Mouse (Mus musculus) right cerebral cortex, postnatal 14 days (tissue): Measurements from ENCODE around the gene Unc13a.
A peak's percentile ranks its signal among the peaks of the same experiment; 100 is the strongest.

Experiments used
- DNase-seq: peaks from one replicate; pipeline ENCODE4 v3.0.0; 2022

The Unc13a gene

GRCm38 (mm10) chr8:71660325-71661120 is 11.0 kb downstream of the Unc13a start:
- peak; percentile 90 for DNase-seq

- no peak for DNase-seq
Measured at GRCm38 (mm10) chr8:71659751-71660150, 11.8 kb downstream of the Unc13a start.

DNA sequence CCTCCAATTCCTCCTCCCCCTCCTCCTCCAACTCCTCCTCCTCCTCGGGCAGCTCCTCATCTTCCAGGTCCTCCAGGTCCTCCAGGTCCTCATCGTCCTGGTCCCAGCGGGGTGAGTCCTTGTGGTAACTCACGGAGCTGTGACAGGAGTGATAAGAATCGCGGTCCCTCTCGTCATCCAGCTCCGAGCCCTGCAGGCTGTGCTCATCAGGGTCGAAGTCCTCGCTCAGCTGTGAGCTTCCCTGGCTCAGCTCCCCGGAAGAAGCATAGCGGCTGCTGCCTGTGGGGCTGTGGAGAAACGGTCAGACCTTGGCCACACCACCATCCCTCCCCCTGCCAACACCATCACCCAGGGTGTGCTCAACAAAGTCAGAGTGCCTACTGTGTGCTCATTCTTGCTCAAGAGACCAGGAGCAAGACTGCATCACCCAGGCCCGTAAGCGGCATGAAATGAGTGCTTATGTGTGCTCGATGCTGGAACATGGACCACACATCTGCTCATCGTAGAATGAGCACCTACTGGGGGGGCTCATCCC is 13.0 kb downstream of the Unc13a start:
- DNase-seq = no peak

DNA sequence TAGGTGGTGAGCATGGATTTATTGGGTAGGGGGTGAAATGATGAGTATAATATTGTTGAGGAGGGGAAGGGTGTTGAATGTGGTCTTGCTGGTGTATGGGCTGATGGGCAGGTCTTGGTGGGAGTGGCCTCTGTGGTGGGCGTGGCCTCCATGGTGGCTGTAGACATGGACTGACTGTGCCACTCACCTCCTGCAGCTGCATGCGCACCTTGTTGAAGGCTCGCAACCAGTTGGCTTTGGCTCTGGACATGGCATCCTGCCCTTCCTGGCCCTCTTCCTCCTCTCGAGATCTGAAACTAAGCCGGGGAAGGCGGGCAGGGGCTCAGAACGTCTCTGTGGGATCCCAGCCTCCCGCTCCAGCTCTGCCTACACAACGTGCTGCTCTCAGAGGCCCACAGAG is 13.7 kb downstream of the Unc13a start:
- DNase-seq = no peak

DNA sequence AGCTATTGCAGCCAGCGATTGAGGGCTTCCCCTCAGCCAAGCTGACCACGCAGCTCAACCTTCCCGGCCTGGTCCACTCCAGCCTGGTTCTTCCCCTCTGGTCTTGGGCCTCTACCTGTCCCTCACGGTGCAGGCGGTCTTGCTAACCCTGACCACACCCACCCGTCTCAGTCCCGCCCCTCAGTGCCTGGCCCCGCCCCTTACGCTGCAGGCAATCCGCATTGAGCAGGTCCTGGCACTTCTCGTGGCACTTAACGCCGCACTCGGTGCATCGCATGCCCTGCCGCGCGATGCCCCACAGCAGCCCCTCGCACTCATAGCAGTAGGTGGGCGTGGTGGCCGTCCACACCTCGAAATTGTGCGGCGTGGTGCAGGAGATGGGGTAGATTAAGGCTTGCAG is 17.0 kb downstream of the Unc13a start:
- no peak for DNase-seq

DNA sequence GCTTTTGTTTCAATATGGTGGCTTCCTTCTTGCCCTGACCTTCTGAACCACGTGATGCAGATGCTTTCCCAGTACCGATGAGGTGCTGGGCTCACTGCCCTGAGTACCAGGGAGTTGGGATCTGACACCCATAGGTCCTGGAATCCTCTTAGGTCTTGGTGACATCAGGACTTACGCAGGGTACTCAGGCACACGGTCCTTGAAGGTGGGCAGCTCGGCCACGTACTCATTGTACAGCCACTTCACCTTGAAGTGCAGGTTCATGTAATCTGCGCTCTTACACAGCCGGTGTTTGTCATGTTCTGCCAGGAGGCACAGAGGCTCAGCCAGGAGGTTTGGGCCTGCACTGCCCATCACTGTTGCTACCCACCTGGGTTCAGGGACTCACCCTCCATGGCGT is 26.0 kb downstream of the Unc13a start:
- no peak for DNase-seq

DNA sequence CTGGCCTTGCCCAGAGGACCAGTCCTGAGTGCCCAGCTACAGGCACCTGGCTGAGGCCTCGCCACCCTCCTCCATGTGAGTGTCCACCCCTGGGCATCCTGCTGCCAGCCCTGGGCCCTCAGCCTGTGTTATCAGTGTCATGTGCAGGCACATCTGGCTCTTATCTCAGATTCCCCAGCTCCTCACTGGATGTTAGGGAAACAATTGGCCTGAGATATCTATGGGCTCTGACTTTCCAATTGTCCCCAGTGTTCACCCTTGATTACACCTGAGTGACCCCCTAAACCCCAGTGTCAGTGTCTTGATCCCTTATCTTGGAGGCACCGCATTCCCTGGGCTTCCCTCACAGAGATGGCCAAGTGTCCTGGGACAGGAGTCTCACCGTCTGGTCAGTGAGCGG is 32.2 kb downstream of the Unc13a start:
- DNase-seq = no peak

- no peak for DNase-seq
Measured at GRCm38 (mm10) chr8:71638321-71638720, 33.2 kb downstream of the Unc13a start.

GRCm38 (mm10) chr8:71637149-71638095 is 34.1 kb downstream of the Unc13a start:
- no peak for DNase-seq

GRCm38 (mm10) chr8:71633981-71634667 is 37.4 kb downstream of the Unc13a start:
- DNase-seq = no peak

- no peak for DNase-seq
Measured at GRCm38 (mm10) chr8:71633164-71633563, 38.4 kb downstream of the Unc13a start.

DNA sequence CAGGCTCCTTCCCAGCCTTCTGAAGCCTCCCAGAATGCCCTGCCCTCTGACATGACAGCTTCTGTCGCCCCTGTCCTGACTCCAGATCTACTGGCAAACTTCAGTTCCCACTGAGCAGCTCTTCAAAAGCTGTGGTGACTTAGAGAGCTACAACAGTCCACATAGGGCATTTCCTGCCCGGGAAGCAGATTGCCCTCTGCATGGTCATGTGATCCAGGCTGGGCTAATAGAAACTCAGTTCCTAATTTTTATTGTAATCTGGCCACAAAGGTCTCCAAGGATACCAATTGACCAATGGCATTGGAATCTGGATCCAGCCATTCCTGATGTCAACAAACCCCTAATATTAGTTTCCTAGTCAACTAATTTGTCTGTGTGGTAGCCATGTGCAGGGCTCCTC is 39.7 kb downstream of the Unc13a start:
- no peak for DNase-seq

GRCm38 (mm10) chr8:71630761-71631160 is 40.8 kb downstream of the Unc13a start:
- no peak for DNase-seq

- DNase-seq = no peak
Measured at GRCm38 (mm10) chr8:71629781-71630212, 41.8 kb downstream of the Unc13a start.

GRCm38 (mm10) chr8:71629096-71629697 is 42.4 kb downstream of the Unc13a start:
- peak; percentile 89 for DNase-seq

GRCm38 (mm10) chr8:71628396-71629095 is 43.0 kb downstream of the Unc13a start:
- no peak for DNase-seq

DNA sequence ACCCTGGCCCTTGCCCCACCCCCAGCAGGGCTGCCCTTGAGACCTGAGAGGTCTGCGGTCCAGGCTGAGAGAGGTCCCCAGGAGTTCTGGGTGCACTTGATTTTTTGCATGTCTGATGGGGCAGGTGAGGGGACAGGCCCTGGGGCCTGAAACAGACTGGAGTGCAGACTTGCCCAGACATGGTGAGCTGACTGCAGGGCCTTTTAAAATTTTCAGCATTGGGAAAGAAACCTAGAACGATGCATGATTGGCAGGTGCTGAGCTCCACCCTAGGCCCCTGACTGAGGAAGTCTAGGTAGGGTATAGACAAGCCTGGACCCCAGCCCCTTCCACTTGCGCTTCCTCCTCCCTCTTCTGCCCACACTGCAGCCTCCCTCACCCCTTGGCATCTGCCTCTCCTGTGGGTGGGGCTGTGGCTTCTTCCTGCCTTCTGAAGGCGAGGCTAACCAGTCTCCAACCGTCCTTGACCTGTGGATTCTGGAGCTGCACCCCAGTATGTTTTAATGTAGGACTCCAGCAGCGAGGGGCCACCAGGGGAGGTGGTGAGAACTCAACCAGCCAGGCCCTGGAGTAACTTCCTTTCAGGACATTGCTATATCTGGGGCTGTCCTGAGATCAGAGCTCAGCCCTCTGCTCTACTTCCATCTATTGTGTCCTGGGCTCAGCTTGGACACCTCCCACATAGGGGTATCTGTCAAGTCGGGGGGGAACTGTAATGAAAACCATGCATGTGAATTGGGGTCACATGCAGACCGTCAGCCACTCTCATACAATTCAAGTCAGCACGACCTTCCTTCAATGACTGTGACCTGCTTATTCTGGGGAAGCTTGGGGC is 44.1 kb downstream of the Unc13a start:
- no peak for DNase-seq

- no peak for DNase-seq
Measured at GRCm38 (mm10) chr8:71626753-71627152, 44.8 kb downstream of the Unc13a start.

GRCm38 (mm10) chr8:71625088-71625487 is 46.5 kb downstream of the Unc13a start:
- DNase-seq = no peak

DNA sequence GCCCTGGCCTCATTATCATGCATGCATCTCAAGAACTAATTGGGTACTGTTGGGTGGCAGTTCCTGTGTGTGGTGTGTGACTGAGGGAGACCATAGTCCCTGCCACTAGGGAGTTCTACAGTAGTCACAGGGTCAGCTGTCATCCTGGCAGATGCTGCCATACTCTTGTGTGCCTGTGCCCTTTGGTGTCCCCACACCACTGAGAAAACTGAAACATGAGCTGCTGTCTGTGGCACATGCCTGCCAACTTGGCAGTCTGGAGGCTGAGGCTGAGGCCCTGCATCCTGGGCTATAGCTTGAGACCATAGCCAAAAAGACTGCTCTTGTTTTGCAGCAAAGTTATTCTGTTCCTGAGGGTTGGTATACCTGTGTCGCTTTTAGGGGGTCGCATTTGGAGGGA is 51.8 kb downstream of the Unc13a start:
- DNase-seq = no peak

GRCm38 (mm10) chr8:71613418-71613817 is 58.1 kb downstream of the Unc13a start:
- no peak for DNase-seq
